Mouse (Mus musculus): ENCODE results near the gene Foxd4. TPM values are rescaled to one million over a fixed set of nuclear protein-coding genes. Genes with fewer than 3 reads are reported as not detected.

Gene Foxd4
- polyA plus RNA-seq (2016; fragmentation: Nextera tagmentation; extraction: Ambion mirVana), result not detected in 2 replicates

GRCm38 (mm10) chr19:24900581-24901220 lies at the start of gene Foxd4:
Gene Foxd4, minus strand, starts transcription at chr19:24901197.
- no peak for ATAC-seq (ENCODE audit: insufficient number of reproducible peaks, low FRiP score)
- Histone ChIP-seq H3K9ac (no peak within 1 kb of the TSS), H3K9me3 (replicated peaks) (no peaks in the 10 kb centered on the region), H3K4me2 (peak within 1 kb of the TSS; percentile 80), H3K27me3 (replicated peaks) (peaks cover 80% of the 10 kb centered on the region), H3K36me3 (no peaks in the 10 kb centered on the region), H3K4me3 (peak within 1 kb of the TSS; percentile 45), H3K27ac (ENCODE audit: poor library complexity, severe bottlenecking) (no peak within 1 kb of the TSS), H3K4me1 (replicated peaks) (peaks cover 24% of the 10 kb centered on the region)
- 1% methylated on average over 27 of the region's 27 CpGs for WGBS

GRCm38 (mm10) chr19:24945521-24946262 lies 44.7 kb upstream of the Foxd4 start:
- no peak overlapping the region for H3K9ac ChIP-seq
- H3K36me3 ChIP-seq, result peaks cover 2% of the 10 kb centered on the region; the same call in 1 of the 2 replicates
- H3K9me3 ChIP-seq (replicated peaks), result no peaks in the 10 kb centered on the region
- no peaks in the 10 kb centered on the region for H3K27me3 ChIP-seq (replicated peaks)
- no peak overlapping the region for H3K27ac ChIP-seq (ENCODE audit: poor library complexity, severe bottlenecking)
- ATAC-seq (ENCODE audit: insufficient number of reproducible peaks, low FRiP score), result no peak
- no peak overlapping the region for H3K4me3 ChIP-seq
- H3K4me1 ChIP-seq (replicated peaks), result no peaks in the 10 kb centered on the region
- no peak overlapping the region for H3K4me2 ChIP-seq

GRCm38 (mm10) chr19:24937084-24937483 lies 36.1 kb upstream of the Foxd4 start:
- H3K27me3 ChIP-seq (replicated peaks), result no peaks in the 10 kb centered on the region
- peak; percentile 81 for ATAC-seq (ENCODE audit: insufficient number of reproducible peaks, low FRiP score)
- H3K4me3 ChIP-seq, result no peak overlapping the region
- H3K27ac ChIP-seq (ENCODE audit: poor library complexity, severe bottlenecking), result no peak overlapping the region
- H3K36me3 ChIP-seq, result 0 out of 2 replicates have a peak, but pooled peaks cover 3% of the 10 kb centered on the region
- 25% methylated on average over 1 of the region's 1 CpGs for WGBS
- H3K4me2 ChIP-seq, result no peak overlapping the region
- 0 out of 2 replicates have a peak, but pooled peaks cover 5% of the 10 kb centered on the region for H3K4me1 ChIP-seq (replicated peaks)
- no peaks in the 10 kb centered on the region for H3K9me3 ChIP-seq (replicated peaks)
- no peak overlapping the region for H3K9ac ChIP-seq

GRCm38 (mm10) chr19:24929041-24929440 lies 28.0 kb upstream of the Foxd4 start:
- Histone ChIP-seq H3K9ac (no peak overlapping the region), H3K4me2 (no peak overlapping the region), H3K4me3 (no peak overlapping the region), H3K36me3 (peaks cover 4% of the 10 kb centered on the region; the same call in 1 of the 2 replicates), H3K27me3 (replicated peaks) (no peaks in the 10 kb centered on the region), H3K4me1 (replicated peaks) (no peaks in the 10 kb centered on the region), H3K9me3 (replicated peaks) (no peaks in the 10 kb centered on the region), H3K27ac (ENCODE audit: poor library complexity, severe bottlenecking) (no peak overlapping the region)
- ATAC-seq (ENCODE audit: insufficient number of reproducible peaks, low FRiP score), result no peak
- 65% methylated on average over 1 of the region's 1 CpGs for WGBS

GRCm38 (mm10) chr19:24920866-24921265 lies 19.9 kb upstream of the Foxd4 start:
- Histone ChIP-seq H3K4me1 (replicated peaks) (no peaks in the 10 kb centered on the region), H3K36me3 (peaks cover 25% of the 10 kb centered on the region), H3K4me2 (no peak overlapping the region), H3K27me3 (replicated peaks) (no peaks in the 10 kb centered on the region), H3K9me3 (replicated peaks) (0 out of 2 replicates have a peak, but pooled peaks cover 3% of the 10 kb centered on the region), H3K27ac (ENCODE audit: poor library complexity, severe bottlenecking) (no peak overlapping the region), H3K4me3 (no peak overlapping the region), H3K9ac (no peak overlapping the region)
- no peak for ATAC-seq (ENCODE audit: insufficient number of reproducible peaks, low FRiP score)
- 88% methylated on average over 5 of the region's 5 CpGs for WGBS

GRCm38 (mm10) chr19:24908385-24909155 lies 7.6 kb upstream of the Foxd4 start:
- Histone ChIP-seq H3K9me3 (replicated peaks) (peaks cover 3% of the 10 kb centered on the region; the same call in 1 of the 2 replicates), H3K27ac (ENCODE audit: poor library complexity, severe bottlenecking) (no peak overlapping the region), H3K36me3 (no peaks in the 10 kb centered on the region), H3K27me3 (replicated peaks) (peaks cover 15% of the 10 kb centered on the region), H3K4me2 (no peak overlapping the region), H3K4me1 (replicated peaks) (no peaks in the 10 kb centered on the region), H3K4me3 (no peak overlapping the region), H3K9ac (no peak overlapping the region)
- 82% methylated on average over 3 of the region's 3 CpGs for WGBS
- ATAC-seq (ENCODE audit: insufficient number of reproducible peaks, low FRiP score), result no peak

- H3K27me3 ChIP-seq (replicated peaks), result peaks cover 23% of the 10 kb centered on the region
- no peaks in the 10 kb centered on the region for H3K4me1 ChIP-seq (replicated peaks)
- H3K9me3 ChIP-seq (replicated peaks), result peaks cover 2% of the 10 kb centered on the region; the same call in 1 of the 2 replicates
- WGBS, result 85% methylated on average over 6 of the region's 6 CpGs
- ATAC-seq (ENCODE audit: insufficient number of reproducible peaks, low FRiP score), result no peak
- H3K9ac ChIP-seq, result no peak overlapping the region
- H3K4me2 ChIP-seq, result no peak overlapping the region
- no peaks in the 10 kb centered on the region for H3K36me3 ChIP-seq
- H3K4me3 ChIP-seq, result no peak overlapping the region
- no peak overlapping the region for H3K27ac ChIP-seq (ENCODE audit: poor library complexity, severe bottlenecking)
These were observed 6.7 kb upstream of the Foxd4 start for GRCm38 (mm10) chr19:24907655-24908054.

- Histone ChIP-seq H3K9me3 (replicated peaks) (no peaks in the 10 kb centered on the region), H3K27ac (ENCODE audit: poor library complexity, severe bottlenecking) (no peak overlapping the region), H3K4me3 (no peak overlapping the region), H3K36me3 (no peaks in the 10 kb centered on the region), H3K27me3 (replicated peaks) (peaks cover 63% of the 10 kb centered on the region), H3K9ac (no peak overlapping the region), H3K4me1 (replicated peaks) (peaks cover 14% of the 10 kb centered on the region), H3K4me2 (no peak overlapping the region)
- ATAC-seq (ENCODE audit: insufficient number of reproducible peaks, low FRiP score), result no peak
- WGBS, result 44% methylated on average over 2 of the region's 2 CpGs
These were observed 1.8 kb upstream of the Foxd4 start for GRCm38 (mm10) chr19:24902821-24903220.

GRCm38 (mm10) chr19:24902256-24902655 lies 1.3 kb upstream of the Foxd4 start:
- no peak for ATAC-seq (ENCODE audit: insufficient number of reproducible peaks, low FRiP score)
- Histone ChIP-seq H3K9ac (no peak overlapping the region), H3K9me3 (replicated peaks) (no peaks in the 10 kb centered on the region), H3K36me3 (no peaks in the 10 kb centered on the region), H3K4me2 (no peak overlapping the region), H3K4me1 (replicated peaks) (peaks cover 20% of the 10 kb centered on the region), H3K27ac (ENCODE audit: poor library complexity, severe bottlenecking) (no peak overlapping the region), H3K27me3 (replicated peaks) (peaks cover 69% of the 10 kb centered on the region), H3K4me3 (no peak overlapping the region)
- WGBS, result 5% methylated on average over 2 of the region's 2 CpGs

- no peaks in the 10 kb centered on the region for H3K9me3 ChIP-seq (replicated peaks)
- H3K9ac ChIP-seq, result no peak overlapping the region
- H3K36me3 ChIP-seq, result no peaks in the 10 kb centered on the region
- no peak overlapping the region for H3K4me3 ChIP-seq
- peaks cover 75% of the 10 kb centered on the region for H3K27me3 ChIP-seq (replicated peaks)
- no peak overlapping the region for H3K27ac ChIP-seq (ENCODE audit: poor library complexity, severe bottlenecking)
- peaks cover 24% of the 10 kb centered on the region for H3K4me1 ChIP-seq (replicated peaks)
- WGBS, result 16% methylated on average over 3 of the region's 3 CpGs
- no peak overlapping the region for H3K4me2 ChIP-seq
- ATAC-seq (ENCODE audit: insufficient number of reproducible peaks, low FRiP score), result no peak
These were observed 669 bp upstream of the Foxd4 start for GRCm38 (mm10) chr19:24901666-24902065.

All from heart, embryonic 12.5 days (tissue).